Mouse (Mus musculus) thymus, postnatal 0 days (tissue): ENCODE results near the gene Olfr544. TPM values are rescaled to one million over a fixed set of nuclear protein-coding genes. Genes with fewer than 3 reads are reported as not detected.

Source experiments
- DNase-seq: peaks from one replicate; pipeline ENCODE4 v3.0.0-alpha.2; 2015; ENCODE audit warnings: low spot score
- polyA plus RNA-seq: library from polyadenylated mRNA; unstranded; fragments of >200 nt; fragmentation: Nextera tagmentation; extraction: Ambion mirVana; gene quantifications from 2 replicates; pipeline ENCODE4 v1.2.1, GENCODE M21; 2015

Olfr544 gene
- polyA plus RNA-seq, 1 experiment from 2014 or later: not detected

GRCm38 (mm10) chr7:102478425-102478824 is 9.7 kb downstream of the Olfr544 start:
- no peak for DNase-seq

- DNase-seq: no peak
These were observed 10.7 kb downstream of the Olfr544 start for GRCm38 (mm10) chr7:102477377-102477776.

- DNase-seq: no peak
These were observed 11.5 kb downstream of the Olfr544 start for GRCm38 (mm10) chr7:102476601-102477000.

GRCm38 (mm10) chr7:102472675-102473074 is 15.4 kb downstream of the Olfr544 start:
- DNase-seq: no peak

GRCm38 (mm10) chr7:102467566-102467965 is 20.5 kb downstream of the Olfr544 start:
- no peak for DNase-seq

GRCm38 (mm10) chr7:102458618-102459380 is 29.3 kb downstream of the Olfr544 start:
- DNase-seq: no peak

GRCm38 (mm10) chr7:102446438-102446837 is 41.7 kb downstream of the Olfr544 start:
- no peak for DNase-seq

GRCm38 (mm10) chr7:102444301-102444700 is 43.8 kb downstream of the Olfr544 start:
- DNase-seq: no peak

- no peak for DNase-seq
These were observed 45.7 kb downstream of the Olfr544 start for GRCm38 (mm10) chr7:102442432-102442831.

- peak; percentile 97 for DNase-seq
These were observed 46.3 kb downstream of the Olfr544 start, which contains the start of gene Rrm1 for GRCm38 (mm10) chr7:102441657-102442391. Rrm1 (plus strand) TSS chr7:102441695.

- DNase-seq: no peak
These were observed 47.1 kb downstream of the Olfr544 start for GRCm38 (mm10) chr7:102440822-102441656.

- DNase-seq: no peak
These were observed 53.8 kb downstream of the Olfr544 start for GRCm38 (mm10) chr7:102434344-102434743.

Other genes with a start within 250 kb of the Olfr544 start
- gene Rhog, start 232.3 kb downstream of the Olfr544 start, polyA plus RNA-seq: 184 and 188 TPM in 2 replicates
- 37.5 and 42.1 TPM in 2 replicates for gene Stim1, start 220.5 kb downstream of the Olfr544 start, polyA plus RNA-seq
- gene Rrm1, start 46.6 kb downstream of the Olfr544 start, polyA plus RNA-seq: 143 and 151 TPM in 2 replicates
- 0.14 and 0.34 TPM in 2 replicates for gene Olfr543, start 6.6 kb downstream of the Olfr544 start, polyA plus RNA-seq
- 0.08 TPM in 1 of 2 replicates, not detected in the other for gene Olfr545, start 11.3 kb upstream of the Olfr544 start, polyA plus RNA-seq
- gene Olfr547, start 46.4 kb upstream of the Olfr544 start, polyA plus RNA-seq: not detected in 2 replicates
- gene Olfr548-ps1, start 52.6 kb upstream of the Olfr544 start, polyA plus RNA-seq: not detected in 2 replicates
- gene Olfr549, start 61.6 kb upstream of the Olfr544 start, polyA plus RNA-seq: not detected in 2 replicates
- gene Trim21, start 77.2 kb upstream of the Olfr544 start, polyA plus RNA-seq: 3.0 and 3.9 TPM in 2 replicates
- gene Olfr550, start 83.1 kb upstream of the Olfr544 start, polyA plus RNA-seq: 0.26 TPM in 1 of 2 replicates, not detected in the other
- gene Olfr551, start 103.6 kb upstream of the Olfr544 start, polyA plus RNA-seq: not detected in 2 replicates
- not detected in 2 replicates for gene Olfr552, start 109.5 kb upstream of the Olfr544 start, polyA plus RNA-seq
- gene Olfr553, start 129.9 kb upstream of the Olfr544 start, polyA plus RNA-seq: not detected in 2 replicates
- not detected in 2 replicates for gene Olfr554, start 150.1 kb upstream of the Olfr544 start, polyA plus RNA-seq
- gene Olfr555, start 170.5 kb upstream of the Olfr544 start, polyA plus RNA-seq: not detected in 2 replicates
- gene Olfr556, start 176.6 kb upstream of the Olfr544 start, polyA plus RNA-seq: not detected in 2 replicates
- gene Trim68, start 199.0 kb upstream of the Olfr544 start, polyA plus RNA-seq: 8.1 and 8.6 TPM in 2 replicates
- gene Olfr557, start 207.6 kb upstream of the Olfr544 start, polyA plus RNA-seq: not detected in 2 replicates
- 0.37 and 0.38 TPM in 2 replicates for gene Olfr558, start 213.9 kb upstream of the Olfr544 start, polyA plus RNA-seq
- not detected in 2 replicates for gene Olfr33, start 230.8 kb upstream of the Olfr544 start, polyA plus RNA-seq
- gene Olfr559, start 239.2 kb upstream of the Olfr544 start, polyA plus RNA-seq: not detected in 2 replicates